Comparison of ENCODE assay signal across 8 mouse cellular contexts in genomic region chr6:52204050-52204752, GRCm38 (mm10). TPM values are rescaled to one million over a fixed set of nuclear protein-coding genes. Genes with fewer than 3 reads are reported as not detected.
DNase-seq lines count a peak whose midpoint lies in the region; ATAC-seq lines count a peak whose summit lies in the region.

Gene Hoxa5, minus strand, starts transcription at chr6:52204587.

- no peak for ATAC-seq in embryonic facial prominence, embryonic 15.5 days (ENCODE audit: insufficient number of reproducible peaks, low FRiP score, low TSS enrichment, low read depth)
- no peak for ATAC-seq in heart, embryonic 14.5 days (ENCODE audit: insufficient number of reproducible peaks, insufficient read depth, low FRiP score, low read depth)
- no peak for ATAC-seq in inflammation-experienced regulatory T-cells, adult 6 months

- H3K27ac ChIP-seq in embryonic facial prominence, embryonic 15.5 days (replicated peaks) = no peak within 1 kb of the TSS
- H3K27ac ChIP-seq in heart, embryonic 14.5 days (replicated peaks in 1 of 2; ENCODE audit: control insufficient read depth in 1 of 2, insufficient read depth in 1 of 2, low read depth in 2 of 2, low read length in 2 of 2) = no peak within 1 kb of the TSS

- peaks cover 24% of the 10 kb centered on the region for H3K4me1 ChIP-seq in embryonic facial prominence, embryonic 15.5 days
- H3K4me1 ChIP-seq in heart, embryonic 14.5 days (ENCODE audit: control insufficient read depth in 2 of 2, insufficient read depth in 2 of 2, low read length in 2 of 2) = peaks cover 2 to 19% of the 10 kb centered on the region in 2 experiments; a peak in 3 of 4 replicates

- no peaks in the 10 kb centered on the region for H3K9me3 ChIP-seq in embryonic facial prominence, embryonic 15.5 days (replicated peaks)
- no peaks in the 10 kb centered on the region for H3K9me3 ChIP-seq in heart, embryonic 14.5 days (ENCODE audit: control insufficient read depth, low read length)

- under 1% methylated on average over 65 of the region's 65 CpGs for WGBS in embryonic facial prominence, embryonic 15.5 days
- under 1% methylated on average over 65 of the region's 65 CpGs for WGBS in heart, embryonic 14.5 days

- DNase-seq in cerebellum, postnatal 10 days = peak; percentile 67 to 71
- no peak for DNase-seq in cerebellum, adult 11-12 months
- peak; percentile 96 for DNase-seq in kidney, postnatal 10 days
- peak; percentile 92 for DNase-seq in lung, postnatal 36 days
- no peak for DNase-seq in frontal cortex, postnatal 25 days (ENCODE audit: low spot score in 2 of 2)

- peak within 1 kb of the TSS; percentile 45 for H3K4me2 ChIP-seq in embryonic facial prominence, embryonic 15.5 days (replicated peaks)
- H3K4me2 ChIP-seq in heart, embryonic 14.5 days (ENCODE audit: low read length) = peak within 1 kb of the TSS; percentile 59

- H3K27me3 ChIP-seq in embryonic facial prominence, embryonic 15.5 days = peaks cover 99% of the 10 kb centered on the region
- H3K27me3 ChIP-seq in heart, embryonic 14.5 days (ENCODE audit: control insufficient read depth, insufficient read depth, low read length) = peaks cover 100% of the 10 kb centered on the region

- no peaks in the 10 kb centered on the region for H3K36me3 ChIP-seq in embryonic facial prominence, embryonic 15.5 days
- H3K36me3 ChIP-seq in heart, embryonic 14.5 days (ENCODE audit: control insufficient read depth, insufficient read depth, low read length) = no peaks in the 10 kb centered on the region

- H3K4me3 ChIP-seq in embryonic facial prominence, embryonic 15.5 days (replicated peaks) = peak within 1 kb of the TSS; percentile 32
- H3K4me3 ChIP-seq in heart, embryonic 14.5 days (ENCODE audit: control insufficient read depth in 1 of 2, insufficient read depth in 1 of 2, low read depth in 1 of 2, low read length in 2 of 2) = peak within 1 kb of the TSS; percentile 33 to 36

- no peak within 1 kb of the TSS for H3K9ac ChIP-seq in embryonic facial prominence, embryonic 15.5 days
- H3K9ac ChIP-seq in heart, embryonic 14.5 days (ENCODE audit: low read length) = peak within 1 kb of the TSS; percentile 28; the same call in 1 of the 2 replicates

RNA-seq across cellular contexts. Expression of gene Hoxa5, which starts in this region (rescaled TPM):
- 0.17 and 0.39 TPM in 2 replicates for polyA plus RNA-seq in embryonic facial prominence, embryonic 15.5 days (2015; fragmentation: Nextera tagmentation; extraction: Ambion mirVana)
- polyA plus RNA-seq in heart, embryonic 14.5 days (2014; fragmentation: Nextera tagmentation; extraction: Ambion mirVana) = 0.31 and 1.3 TPM in 2 replicates
- polyA plus RNA-seq in inflammation-experienced regulatory T-cells, adult 6 months (2017; shearing (Covaris generic)) = not detected

Comparison
In these comparisons a context has a peak if more than half of its experiments do, and no peak if none do; other contexts are left out.
1. DNase-seq: peak in cerebellum, postnatal 10 days (2 of 2), kidney, postnatal 10 days (single experiment) and lung, postnatal 36 days (single experiment); none in cerebellum, adult 11-12 months (single experiment) and frontal cortex, postnatal 25 days (0 of 2).